Mouse (Mus musculus) heart, adult 2 months (tissue): Measurements from ENCODE around the gene Bank1. TPM values are rescaled to one million over a fixed set of nuclear protein-coding genes. Genes with fewer than 3 reads are reported as not detected.
A peak's percentile ranks its signal among the peaks of the same experiment; 100 is the strongest.

ENCODE experiments used
- DNase-seq, 2 experiments: peaks; one replicate each; pipeline ENCODE4 v3.0.0; 2021
- H3K27ac ChIP-seq: fragments of 200-600 bp; 2 replicates; pipeline ENCODE4 v1.8.1; 2022
- H3K27me3 ChIP-seq: fragments of 200-500 bp; 2 replicates; pipeline ENCODE4 v1.6.1; 2012; ENCODE audit warnings: mild to moderate bottlenecking, low read length, inconsistent platforms, mixed read lengths; ENCODE audit not compliant: control insufficient read depth, insufficient read depth
- H3K36me3 ChIP-seq: fragments of 200-500 bp; 2 replicates; pipeline ENCODE4 v1.6.1; 2012; ENCODE audit warnings: low read length, inconsistent platforms; ENCODE audit not compliant: control insufficient read depth, insufficient read depth
- H3K4me1 ChIP-seq: fragments of 200-500 bp; 2 replicates; pipeline ENCODE4 v1.6.1; 2011; ENCODE audit warnings: low read length; ENCODE audit not compliant: control insufficient read depth, insufficient read depth
- H3K4me3 ChIP-seq: fragments of 200-600 bp; 2 replicates; pipeline ENCODE4 v1.8.1; 2022
- H3K79me2 ChIP-seq: fragments of 200-500 bp; replicated peaks from 2 replicates; pipeline ENCODE4 v1.6.1; 2012; ENCODE audit warnings: mild to moderate bottlenecking, inconsistent platforms, low read length, moderate library complexity, mixed read lengths; ENCODE audit not compliant: control insufficient read depth, insufficient read depth
- H3K9ac ChIP-seq: fragments of 200-500 bp; 2 replicates; pipeline ENCODE4 v1.6.1; 2012; ENCODE audit warnings: low read depth, mild to moderate bottlenecking, control low read depth, inconsistent platforms, low read length, mixed read lengths
- CTCF ChIP-seq: fragments of 200-600 bp; IDR thresholded peaks from 2 replicates; pipeline ENCODE4 v1.8.1; 2022; ENCODE audit warnings: antibody characterized with exemption, mild to moderate bottlenecking, moderate library complexity
- EP300 ChIP-seq: fragments of 200-500 bp; IDR thresholded peaks from 2 replicates; pipeline ENCODE4 v1.6.1; 2011; ENCODE audit warnings: low read depth, low read length, control low read depth; ENCODE audit not compliant: insufficient read depth
- POLR2A ChIP-seq: fragments of 200-500 bp; IDR thresholded peaks from 2 replicates; pipeline ENCODE4 v1.6.1; 2011; ENCODE audit warnings: mild to moderate bottlenecking, low read depth, low read length, control low read depth; ENCODE audit not compliant: insufficient read depth
- WGBS: fragments of 180-500 bp; shearing (Covaris S2); methylation state at CpG from one replicate; pipeline ENCODE4 v1.1.7; 2018; 5-methylcytosine and 5-hydroxymethylcytosine counted together
- intact Hi-C: fragments of 180-260 bp; cut with DNase I; formaldehyde crosslinking; loops from one replicate; pipeline ENCODE4 v1.15.1; 2025
- polyA plus RNA-seq: library from polyadenylated mRNA; depleted of rRNA; stranded (reverse); fragments of >200 nt; gene quantifications from 2 replicates; pipeline ENCODE4 v1.2.3, GENCODE M21; 2012
- total RNA-seq, 2 experiments: library from RNA; stranded (reverse); gene quantifications; 2 replicates each; pipeline ENCODE4 v1.2.3; 2021

Gene Bank1
- total and polyA plus RNA-seq, 3 experiments = 0.81 to 1.9 (median 0.86) TPM

GRCm38 (mm10) chr3:136010616-136011015, 315.2 kb downstream of the Bank1 start:
- H3K79me2 ChIP-seq = no peaks in the 10 kb centered on the region
- H3K4me3 ChIP-seq = no peak overlapping the region
- no peaks in the 10 kb centered on the region for H3K36me3 ChIP-seq
- WGBS = 89% methylated on average over 4 of the region's 4 CpGs
- TF ChIP-seq CTCF (no peak), EP300 (no peak), POLR2A (no peak)
- no peak overlapping the region for H3K9ac ChIP-seq
- no peaks in the 10 kb centered on the region for H3K27me3 ChIP-seq
- peaks cover 4% of the 10 kb centered on the region for H3K4me1 ChIP-seq
- H3K27ac ChIP-seq = no peak overlapping the region
- intact Hi-C loops = no loop called here
- DNase-seq = no peak

GRCm38 (mm10) chr3:136007846-136008245, 318.0 kb downstream of the Bank1 start:
- no peak for TF ChIP-seq POLR2A
- TF ChIP-seq EP300 = no peak
- TF ChIP-seq CTCF = no peak
- intact Hi-C loops = no loop called here
- Histone ChIP-seq H3K36me3 (no peaks in the 10 kb centered on the region), H3K9ac (no peak overlapping the region), H3K4me1 (peaks cover 4% of the 10 kb centered on the region), H3K27ac (no peak overlapping the region), H3K79me2 (no peaks in the 10 kb centered on the region), H3K27me3 (no peaks in the 10 kb centered on the region), H3K4me3 (no peak overlapping the region; the same call in 1 of the 2 replicates)
- 4% methylated on average over 9 of the region's 9 CpGs for WGBS
- peak; percentile 27 to 28 for DNase-seq

- DNase-seq = no peak
These were observed 318.6 kb downstream of the Bank1 start for GRCm38 (mm10) chr3:136007081-136007828.

More at GRCm38 (mm10) chr3:136007081-136007828, 318.6 kb downstream of the Bank1 start:
- Histone ChIP-seq H3K27me3 (no peaks in the 10 kb centered on the region), H3K27ac (no peak overlapping the region), H3K79me2 (no peaks in the 10 kb centered on the region), H3K9ac (no peak overlapping the region), H3K36me3 (no peaks in the 10 kb centered on the region), H3K4me3 (no peak overlapping the region; the same call in 1 of the 2 replicates), H3K4me1 (peaks cover 4% of the 10 kb centered on the region)
- TF ChIP-seq POLR2A = no peak
- TF ChIP-seq CTCF = no peak
- no peak for TF ChIP-seq EP300
- intact Hi-C loops = no loop called here
- WGBS = 21% methylated on average over 11 of the region's 11 CpGs
